In genomic region chr8:127491963-127492362, GRCm38 (mm10) we compare ENCODE assay signal across 21 mouse cellular contexts.
A peak's percentile ranks its signal among the peaks of the same experiment; 100 is the strongest.
DNase-seq lines count a peak whose midpoint lies in the region; ATAC-seq and TF ChIP-seq lines count a peak whose summit lies in the region.
"Had no signal": no experiment of that assay in that cellular context is flagged by ENCODE, and none has a peak within 500 bp of the region (broad histone marks: within the 10 kb centered on the region; RNA-seq: fewer than 3 reads in every experiment).

No protein-coding gene starts in this region.

- ATAC-seq in forebrain, embryonic 14.5 days, result no peak
- no peak for ATAC-seq in hindbrain, embryonic 12.5 days (ENCODE audit: low FRiP score)
- 0 out of 2 replicates have a peak, but pooled peaks have one; percentile 53 for ATAC-seq in midbrain, embryonic 11.5 days (ENCODE audit: low FRiP score)
- no peak for ATAC-seq in midbrain, embryonic 15.5 days (replicated peaks)
- ATAC-seq in forebrain, postnatal 0 days, result peak; percentile 25; the same call in 1 of the 2 replicates
- ATAC-seq: CD4-positive, CD25-positive, alpha-beta regulatory T cell, adult 4 months; intestine, embryonic 15.5 days had no signal

- 57% methylated on average over 6 of the region's 6 CpGs for WGBS in forebrain, embryonic 14.5 days
- 79% methylated on average over 6 of the region's 6 CpGs for WGBS in forebrain, embryonic 10.5 days
- WGBS in hindbrain, embryonic 10.5 days, result 34% methylated on average over 6 of the region's 6 CpGs
- 45% methylated on average over 6 of the region's 6 CpGs for WGBS in hindbrain, embryonic 12.5 days
- 58% methylated on average over 6 of the region's 6 CpGs for WGBS in midbrain, embryonic 11.5 days
- WGBS in midbrain, embryonic 15.5 days, result 51% methylated on average over 6 of the region's 6 CpGs
- 46% methylated on average over 6 of the region's 6 CpGs for WGBS in forebrain, postnatal 0 days

- no peak overlapping the region for H3K9ac ChIP-seq in forebrain, embryonic 14.5 days (ENCODE audit: low read length)
- no peak overlapping the region for H3K9ac ChIP-seq in hindbrain, embryonic 12.5 days
- no peak overlapping the region for H3K9ac ChIP-seq in midbrain, embryonic 11.5 days (ENCODE audit: low read length)
- H3K9ac ChIP-seq in midbrain, embryonic 15.5 days, result no peak overlapping the region
- H3K9ac ChIP-seq in forebrain, postnatal 0 days, result no peak overlapping the region
- H3K9ac ChIP-seq: hindbrain, embryonic 15.5 days; intestine, embryonic 15.5 days had no signal

- DNase-seq in forebrain, embryonic 14.5 days (ENCODE audit: low spot score), result peak; percentile 52
- no peak for DNase-seq in forebrain, embryonic 10.5 days (ENCODE audit: extremely low spot score, low spot score)
- no peak for DNase-seq in hindbrain, embryonic 10.5 days (ENCODE audit: low spot score)
- DNase-seq in midbrain, embryonic 11.5 days (ENCODE audit: low spot score, missing footprints), result no peak
- DNase-seq in forebrain, postnatal 0 days, result peak; percentile 36
- DNase-seq in adrenal gland, postnatal 36 days, result no peak
- DNase-seq: adrenal gland, adult 2 months; adrenal gland, postnatal 14 days; cerebellum, adult 18-20 months; cerebellum, adult 9-10 months; cerebellum, postnatal 25 days; gastrocnemius, postnatal 25 days; heart, adult 2 months; kidney, adult 11 months; kidney, adult 8-10 months had no signal

- no peaks in the 10 kb centered on the region for H3K36me3 ChIP-seq in forebrain, embryonic 14.5 days (ENCODE audit: control insufficient read depth, insufficient read depth, low read length)
- no peaks in the 10 kb centered on the region for H3K36me3 ChIP-seq in forebrain, embryonic 10.5 days (replicated peaks)
- H3K36me3 ChIP-seq in hindbrain, embryonic 10.5 days, result no peaks in the 10 kb centered on the region
- no peaks in the 10 kb centered on the region for H3K36me3 ChIP-seq in hindbrain, embryonic 12.5 days
- H3K36me3 ChIP-seq in midbrain, embryonic 11.5 days (ENCODE audit: control insufficient read depth, insufficient read depth, low read length), result no peaks in the 10 kb centered on the region
- no peaks in the 10 kb centered on the region for H3K36me3 ChIP-seq in midbrain, embryonic 15.5 days (replicated peaks)
- H3K36me3 ChIP-seq in forebrain, postnatal 0 days (ENCODE audit: insufficient read depth), result no peaks in the 10 kb centered on the region
- H3K36me3 ChIP-seq: hindbrain, embryonic 15.5 days; intestine, embryonic 15.5 days had no signal

- H3K27ac ChIP-seq in forebrain, embryonic 14.5 days (ENCODE audit: low read depth, low read length), result no peak overlapping the region
- no peak overlapping the region for H3K27ac ChIP-seq in forebrain, embryonic 10.5 days
- H3K27ac ChIP-seq in hindbrain, embryonic 10.5 days, result peak overlapping the region; percentile 40; the same call in 1 of the 2 replicates
- H3K27ac ChIP-seq in hindbrain, embryonic 12.5 days, result no peak overlapping the region
- H3K27ac ChIP-seq in midbrain, embryonic 11.5 days (ENCODE audit: low read depth, low read length), result no peak overlapping the region; the same call in 1 of the 2 replicates
- H3K27ac ChIP-seq in midbrain, embryonic 15.5 days, result no peak overlapping the region
- H3K27ac ChIP-seq in forebrain, postnatal 0 days (ENCODE audit: low read depth, low read length), result 0 out of 2 replicates have a peak overlapping the region, but pooled peaks have one; percentile 3
- H3K27ac ChIP-seq: heart, adult 2 months; hindbrain, embryonic 15.5 days; intestine, embryonic 15.5 days had no signal

- no peaks in the 10 kb centered on the region for H3K9me3 ChIP-seq in forebrain, embryonic 14.5 days (replicated peaks; ENCODE audit: control insufficient read depth, low read length)
- H3K9me3 ChIP-seq in forebrain, embryonic 10.5 days, result no peaks in the 10 kb centered on the region
- H3K9me3 ChIP-seq in hindbrain, embryonic 10.5 days, result no peaks in the 10 kb centered on the region
- H3K9me3 ChIP-seq in hindbrain, embryonic 12.5 days (replicated peaks), result no peaks in the 10 kb centered on the region
- H3K9me3 ChIP-seq in midbrain, embryonic 11.5 days (ENCODE audit: control insufficient read depth, low read length), result no peaks in the 10 kb centered on the region
- H3K9me3 ChIP-seq in midbrain, embryonic 15.5 days, result no peaks in the 10 kb centered on the region
- no peaks in the 10 kb centered on the region for H3K9me3 ChIP-seq in forebrain, postnatal 0 days (ENCODE audit: low read length)
- H3K9me3 ChIP-seq: hindbrain, embryonic 15.5 days; intestine, embryonic 15.5 days had no signal

- H3K4me1 ChIP-seq in forebrain, embryonic 14.5 days (ENCODE audit: control insufficient read depth, insufficient read depth, low read length), result peaks cover 3% of the 10 kb centered on the region; the same call in 1 of the 2 replicates
- peaks cover 32% of the 10 kb centered on the region for H3K4me1 ChIP-seq in forebrain, embryonic 10.5 days
- peaks cover 40% of the 10 kb centered on the region for H3K4me1 ChIP-seq in hindbrain, embryonic 10.5 days (replicated peaks)
- H3K4me1 ChIP-seq in hindbrain, embryonic 12.5 days, result peaks cover 4% of the 10 kb centered on the region
- H3K4me1 ChIP-seq in midbrain, embryonic 11.5 days (ENCODE audit: control insufficient read depth, insufficient read depth, low read length), result peaks cover 3% of the 10 kb centered on the region; the same call in 1 of the 2 replicates
- no peaks in the 10 kb centered on the region; the same call in 1 of the 2 replicates for H3K4me1 ChIP-seq in midbrain, embryonic 15.5 days
- H3K4me1 ChIP-seq in forebrain, postnatal 0 days (ENCODE audit: insufficient read depth), result peaks cover 4% of the 10 kb centered on the region
- H3K4me1 ChIP-seq: hindbrain, embryonic 15.5 days; intestine, embryonic 15.5 days had no signal

- no peak for TF ChIP-seq CTCF in forebrain, postnatal 0 days (IDR thresholded peaks at IDR 0.05; ENCODE audit: low read depth)

- H3K4me2 ChIP-seq in forebrain, embryonic 14.5 days (ENCODE audit: low read length), result no peak overlapping the region
- no peak overlapping the region for H3K4me2 ChIP-seq in hindbrain, embryonic 12.5 days (replicated peaks)
- H3K4me2 ChIP-seq in midbrain, embryonic 11.5 days, result no peak overlapping the region
- H3K4me2 ChIP-seq in midbrain, embryonic 15.5 days, result no peak overlapping the region
- H3K4me2 ChIP-seq in forebrain, postnatal 0 days (ENCODE audit: low read depth), result no peak overlapping the region
- H3K4me2 ChIP-seq: heart, embryonic 11.5 days; hindbrain, embryonic 15.5 days; intestine, embryonic 15.5 days had no signal

- H3K27me3 ChIP-seq in forebrain, embryonic 14.5 days (replicated peaks; ENCODE audit: control insufficient read depth, insufficient read depth, low read length), result no peaks in the 10 kb centered on the region
- no peaks in the 10 kb centered on the region for H3K27me3 ChIP-seq in forebrain, embryonic 10.5 days (ENCODE audit: poor library complexity, severe bottlenecking)
- peaks cover 12% of the 10 kb centered on the region; the same call in 1 of the 2 replicates for H3K27me3 ChIP-seq in hindbrain, embryonic 10.5 days (ENCODE audit: insufficient read depth, poor library complexity, severe bottlenecking)
- no peaks in the 10 kb centered on the region for H3K27me3 ChIP-seq in hindbrain, embryonic 12.5 days
- no peaks in the 10 kb centered on the region for H3K27me3 ChIP-seq in midbrain, embryonic 11.5 days (ENCODE audit: control insufficient read depth, insufficient read depth, low read length)
- H3K27me3 ChIP-seq in midbrain, embryonic 15.5 days (replicated peaks), result no peaks in the 10 kb centered on the region
- no peaks in the 10 kb centered on the region for H3K27me3 ChIP-seq in forebrain, postnatal 0 days (ENCODE audit: insufficient read depth, low read length)
- H3K27me3 ChIP-seq: hindbrain, embryonic 15.5 days; intestine, embryonic 15.5 days had no signal

- H3K4me3 ChIP-seq in forebrain, embryonic 14.5 days (ENCODE audit: low read depth, low read length), result no peak overlapping the region
- H3K4me3 ChIP-seq in forebrain, embryonic 10.5 days, result no peak overlapping the region
- H3K4me3 ChIP-seq in hindbrain, embryonic 10.5 days, result no peak overlapping the region
- H3K4me3 ChIP-seq in hindbrain, embryonic 12.5 days, result no peak overlapping the region
- H3K4me3 ChIP-seq in midbrain, embryonic 11.5 days (ENCODE audit: low read depth, low read length), result no peak overlapping the region
- no peak overlapping the region for H3K4me3 ChIP-seq in midbrain, embryonic 15.5 days
- H3K4me3 ChIP-seq in forebrain, postnatal 0 days (ENCODE audit: low read depth, low read length), result no peak overlapping the region
- H3K4me3 ChIP-seq: heart, adult 2 months; hindbrain, embryonic 15.5 days; intestine, embryonic 15.5 days had no signal

Comparison
In these comparisons a context has a peak if more than half of its experiments do, and no peak if none do; other contexts are left out.
1. ATAC-seq: peak in midbrain, embryonic 11.5 days (single experiment) and forebrain, postnatal 0 days (single experiment); none in forebrain, embryonic 14.5 days (single experiment), hindbrain, embryonic 12.5 days (single experiment) and midbrain, embryonic 15.5 days (single experiment).
2. DNase-seq: peak in forebrain, embryonic 14.5 days (single experiment) and forebrain, postnatal 0 days (single experiment); none in forebrain, embryonic 10.5 days (single experiment), hindbrain, embryonic 10.5 days (single experiment), midbrain, embryonic 11.5 days (single experiment) and adrenal gland, postnatal 36 days (0 of 2).
3. H3K27ac ChIP-seq: peak in hindbrain, embryonic 10.5 days (single experiment) and forebrain, postnatal 0 days (single experiment); none in forebrain, embryonic 14.5 days (single experiment), forebrain, embryonic 10.5 days (single experiment), hindbrain, embryonic 12.5 days (single experiment), midbrain, embryonic 11.5 days (single experiment) and midbrain, embryonic 15.5 days (single experiment).